Mouse (Mus musculus): ENCODE data around the gene Psmd8. TPM values are rescaled to one million over a fixed set of nuclear protein-coding genes. Genes with fewer than 3 reads are reported as not detected.

Gene Psmd8
- polyA plus RNA-seq, 1 experiment from 2014 or later, result 264 TPM

- Histone ChIP-seq H3K9me3 (ENCODE audit: control insufficient read depth, low read depth, low read length) (no peaks in the 10 kb centered on the region), H3K36me3 (ENCODE audit: control insufficient read depth, insufficient read depth, low read length) (no peaks in the 10 kb centered on the region), H3K27me3 (ENCODE audit: control insufficient read depth, insufficient read depth, low read length) (no peaks in the 10 kb centered on the region), H3K9ac (replicated peaks; ENCODE audit: low read depth, low read length) (no peak within 1 kb of the TSS), H3K4me3 (ENCODE audit: low read depth, low read length) (peak within 1 kb of the TSS; percentile 17), H3K27ac (ENCODE audit: low read length) (no peak within 1 kb of the TSS), H3K4me2 (replicated peaks; ENCODE audit: low read depth, low read length) (peak within 1 kb of the TSS; percentile 41), H3K4me1 (ENCODE audit: control insufficient read depth, insufficient read depth, low read length) (no peaks in the 10 kb centered on the region)
- WGBS, result 0% methylated on average over 17 of the region's 20 CpGs
- ATAC-seq (ENCODE audit: insufficient number of reproducible peaks, insufficient read depth, low FRiP score, low read depth), result peak; percentile 65
Measured at GRCm38 (mm10) chr7:29134693-29135386, 45.7 kb downstream of the Psmd8 start, which contains the start of gene Rasgrp4. Gene Rasgrp4 (plus strand): TSS chr7:29134851.

GRCm38 (mm10) chr7:29134230-29134629 lies 46.3 kb downstream of the Psmd8 start:
- no peak for ATAC-seq (ENCODE audit: insufficient number of reproducible peaks, insufficient read depth, low FRiP score, low read depth)
- 3% methylated on average over 4 of the region's 4 CpGs for WGBS
- H3K4me3 ChIP-seq (ENCODE audit: low read depth, low read length), result peak overlapping the region; percentile 17; the same call in 1 of the 2 replicates

GRCm38 (mm10) chr7:29128725-29129124 lies 51.8 kb downstream of the Psmd8 start:
- H3K9ac ChIP-seq (replicated peaks; ENCODE audit: low read depth, low read length), result no peak overlapping the region
- peaks cover 11% of the 10 kb centered on the region; the same call in 1 of the 2 replicates for H3K4me1 ChIP-seq (ENCODE audit: control insufficient read depth, insufficient read depth, low read length)
- no peak overlapping the region for H3K4me2 ChIP-seq (replicated peaks; ENCODE audit: low read depth, low read length)
- WGBS, result 60% methylated on average over 2 of the region's 2 CpGs
- H3K27ac ChIP-seq (ENCODE audit: low read length), result no peak overlapping the region
- no peaks in the 10 kb centered on the region for H3K36me3 ChIP-seq (ENCODE audit: control insufficient read depth, insufficient read depth, low read length)
- no peak overlapping the region for H3K4me3 ChIP-seq (ENCODE audit: low read depth, low read length)
- no peaks in the 10 kb centered on the region for H3K9me3 ChIP-seq (ENCODE audit: control insufficient read depth, low read depth, low read length)
- no peak for ATAC-seq (ENCODE audit: insufficient number of reproducible peaks, insufficient read depth, low FRiP score, low read depth)
- H3K27me3 ChIP-seq (ENCODE audit: control insufficient read depth, insufficient read depth, low read length), result no peaks in the 10 kb centered on the region

More at GRCm38 (mm10) chr7:29134230-29134629, 46.3 kb downstream of the Psmd8 start:
- H3K27me3 ChIP-seq (ENCODE audit: control insufficient read depth, insufficient read depth, low read length), result no peaks in the 10 kb centered on the region
- H3K4me1 ChIP-seq (ENCODE audit: control insufficient read depth, insufficient read depth, low read length), result no peaks in the 10 kb centered on the region
- H3K27ac ChIP-seq (ENCODE audit: low read length), result no peak overlapping the region
- no peaks in the 10 kb centered on the region for H3K9me3 ChIP-seq (ENCODE audit: control insufficient read depth, low read depth, low read length)
- peak overlapping the region; percentile 41 for H3K4me2 ChIP-seq (replicated peaks; ENCODE audit: low read depth, low read length)
- no peak overlapping the region for H3K9ac ChIP-seq (replicated peaks; ENCODE audit: low read depth, low read length)
- no peaks in the 10 kb centered on the region for H3K36me3 ChIP-seq (ENCODE audit: control insufficient read depth, insufficient read depth, low read length)

- Histone ChIP-seq H3K27me3 (ENCODE audit: control insufficient read depth, insufficient read depth, low read length) (no peaks in the 10 kb centered on the region), H3K9ac (replicated peaks; ENCODE audit: low read depth, low read length) (no peak overlapping the region), H3K27ac (ENCODE audit: low read length) (no peak overlapping the region), H3K4me3 (ENCODE audit: low read depth, low read length) (no peak overlapping the region), H3K4me1 (ENCODE audit: control insufficient read depth, insufficient read depth, low read length) (peaks cover 16% of the 10 kb centered on the region; the same call in 1 of the 2 replicates), H3K4me2 (replicated peaks; ENCODE audit: low read depth, low read length) (no peak overlapping the region), H3K36me3 (ENCODE audit: control insufficient read depth, insufficient read depth, low read length) (no peaks in the 10 kb centered on the region), H3K9me3 (ENCODE audit: control insufficient read depth, low read depth, low read length) (no peaks in the 10 kb centered on the region)
- WGBS, result 16% methylated on average over 7 of the region's 7 CpGs
- no peak for ATAC-seq (ENCODE audit: insufficient number of reproducible peaks, insufficient read depth, low FRiP score, low read depth)
Measured at GRCm38 (mm10) chr7:29126173-29126915, 54.2 kb downstream of the Psmd8 start.

GRCm38 (mm10) chr7:29124970-29125369 lies 55.5 kb downstream of the Psmd8 start, which contains the start of gene Ryr1:
Gene Ryr1 (minus strand): TSS chr7:29125179.
- H3K4me1 ChIP-seq (ENCODE audit: control insufficient read depth, insufficient read depth, low read length), result peaks cover 16% of the 10 kb centered on the region; the same call in 1 of the 2 replicates
- no peak within 1 kb of the TSS for H3K27ac ChIP-seq (ENCODE audit: low read length)
- H3K36me3 ChIP-seq (ENCODE audit: control insufficient read depth, insufficient read depth, low read length), result no peaks in the 10 kb centered on the region
- peak; percentile 78; the same call in 1 of the 2 replicates for ATAC-seq (ENCODE audit: insufficient number of reproducible peaks, insufficient read depth, low FRiP score, low read depth)
- peak within 1 kb of the TSS; percentile 78 for H3K4me2 ChIP-seq (replicated peaks; ENCODE audit: low read depth, low read length)
- no peaks in the 10 kb centered on the region for H3K9me3 ChIP-seq (ENCODE audit: control insufficient read depth, low read depth, low read length)
- H3K27me3 ChIP-seq (ENCODE audit: control insufficient read depth, insufficient read depth, low read length), result no peaks in the 10 kb centered on the region
- peak within 1 kb of the TSS; percentile 18; the same call in 1 of the 2 replicates for H3K9ac ChIP-seq (replicated peaks; ENCODE audit: low read depth, low read length)
- peak within 1 kb of the TSS; percentile 31 for H3K4me3 ChIP-seq (ENCODE audit: low read depth, low read length)
- 1% methylated on average over 16 of the region's 16 CpGs for WGBS

Other genes with a start within 250 kb of the Psmd8 start
- 272 and 280 TPM in 2 replicates for gene Actn4, start 218.4 kb downstream of the Psmd8 start, polyA plus RNA-seq (2014; fragmentation: Nextera tagmentation; extraction: Ambion mirVana)
- 413 and 444 TPM in 2 replicates for gene Eif3k, start 198.8 kb downstream of the Psmd8 start, polyA plus RNA-seq (2014; fragmentation: Nextera tagmentation; extraction: Ambion mirVana)
- 8.5 and 11.3 TPM in 2 replicates for gene Map4k1, start 198.7 kb downstream of the Psmd8 start, polyA plus RNA-seq (2014; fragmentation: Nextera tagmentation; extraction: Ambion mirVana)
- gene Ryr1, start 55.5 kb downstream of the Psmd8 start, polyA plus RNA-seq (2014; fragmentation: Nextera tagmentation; extraction: Ambion mirVana), result 0.30 and 0.78 TPM in 2 replicates
- 0.51 and 0.73 TPM in 2 replicates for gene Rasgrp4, start 45.9 kb downstream of the Psmd8 start, polyA plus RNA-seq (2014; fragmentation: Nextera tagmentation; extraction: Ambion mirVana)
- 17.7 and 17.8 TPM in 2 replicates for gene Fam98c, start 24.5 kb downstream of the Psmd8 start, polyA plus RNA-seq (2014; fragmentation: Nextera tagmentation; extraction: Ambion mirVana)
- gene Ggn, start 10.5 kb downstream of the Psmd8 start, polyA plus RNA-seq (2014; fragmentation: Nextera tagmentation; extraction: Ambion mirVana), result 0.38 and 0.49 TPM in 2 replicates
- gene Spred3, start 10.3 kb downstream of the Psmd8 start, polyA plus RNA-seq (2014; fragmentation: Nextera tagmentation; extraction: Ambion mirVana), result 5.9 TPM in 2 replicates
- gene Catsperg1, start 33.3 kb upstream of the Psmd8 start, polyA plus RNA-seq (2014; fragmentation: Nextera tagmentation; extraction: Ambion mirVana), result 0.64 and 1.6 TPM in 2 replicates
- gene Kcnk6, start 51.8 kb upstream of the Psmd8 start, polyA plus RNA-seq (2014; fragmentation: Nextera tagmentation; extraction: Ambion mirVana), result 0.73 and 0.98 TPM in 2 replicates
- gene Yif1b, start 57.6 kb upstream of the Psmd8 start, polyA plus RNA-seq (2014; fragmentation: Nextera tagmentation; extraction: Ambion mirVana), result 93.4 and 100.0 TPM in 2 replicates
- gene 2200002D01Rik, start 67.8 kb upstream of the Psmd8 start, polyA plus RNA-seq (2014; fragmentation: Nextera tagmentation; extraction: Ambion mirVana), result 35.0 and 36.6 TPM in 2 replicates
- gene Spint2, start 101.2 kb upstream of the Psmd8 start, polyA plus RNA-seq (2014; fragmentation: Nextera tagmentation; extraction: Ambion mirVana), result 386 and 405 TPM in 2 replicates
- gene Ppp1r14a, start 108.6 kb upstream of the Psmd8 start, polyA plus RNA-seq (2014; fragmentation: Nextera tagmentation; extraction: Ambion mirVana), result 47.4 and 51.3 TPM in 2 replicates
- 6.0 and 11.0 TPM in 2 replicates for gene Dpf1, start 123.2 kb upstream of the Psmd8 start, polyA plus RNA-seq (2014; fragmentation: Nextera tagmentation; extraction: Ambion mirVana)

Measured in stomach, embryonic 14.5 days (tissue).